Mouse (Mus musculus): ENCODE data around the gene Ppp6r3. TPM values are rescaled to one million over a fixed set of nuclear protein-coding genes. Genes with fewer than 3 reads are reported as not detected.

Ppp6r3 gene
- total RNA-seq, 1 experiment = 104 TPM

- no peak overlapping the region for H3K4me3 ChIP-seq (ENCODE audit: insufficient read depth in 1 of 2, low read depth in 1 of 2, low read length in 2 of 2, poor library complexity in 1 of 2, severe bottlenecking in 1 of 2)
- no peak for TF ChIP-seq MAFK (IDR thresholded peaks at IDR 0.05; ENCODE audit: insufficient read depth, low read depth, low read length)
- no peak for TF ChIP-seq CHD2 (IDR thresholded peaks at IDR 0.05; ENCODE audit: low read depth, low read length)
- no peak for TF ChIP-seq ZNF384 (IDR thresholded peaks at IDR 0.05; ENCODE audit: low read depth, low read length)
- no peak for TF ChIP-seq ZC3H11A (IDR thresholded peaks at IDR 0.05; ENCODE audit: borderline replicate concordance, low read depth, low read length)
- TF ChIP-seq HCFC1 (IDR thresholded peaks at IDR 0.05; ENCODE audit: borderline replicate concordance, insufficient read depth, low read length) = no peak
- no peak overlapping the region for H3K9ac ChIP-seq (ENCODE audit: insufficient read depth, low read depth, low read length, poor library complexity, severe bottlenecking)
- no peak for DNase-seq (ENCODE audit: low read depth, low spot score)
- in situ Hi-C loops (cut with MboI; ENCODE audit: low sequenced_read_pairs in 2 of 2, unreplicated experiment in 2 of 2) = no loop called here
- H3K27ac ChIP-seq (ENCODE audit: insufficient read depth, low read depth, low read length, poor library complexity, severe bottlenecking) = no peak overlapping the region
- peaks cover 40% of the 10 kb centered on the region for H3K36me3 ChIP-seq (ENCODE audit: control insufficient read depth, insufficient read depth, low read length, poor library complexity, severe bottlenecking)
- no peaks in the 10 kb centered on the region for H3K9me3 ChIP-seq (ENCODE audit: control insufficient read depth, insufficient read depth, low read depth, low read length)
- no peaks in the 10 kb centered on the region; a peak in 1 of 4 replicates for H3K4me1 ChIP-seq (ENCODE audit: control insufficient read depth in 2 of 2, insufficient read depth in 2 of 2, low read length in 2 of 2, poor library complexity in 1 of 2)
Observed at GRCm38 (mm10) chr19:3480101-3480500, 95.4 kb downstream of the Ppp6r3 start.

GRCm38 (mm10) chr19:3476996-3477395, 98.6 kb downstream of the Ppp6r3 start:
- peaks cover 30% of the 10 kb centered on the region for H3K36me3 ChIP-seq (ENCODE audit: control insufficient read depth, insufficient read depth, low read length, poor library complexity, severe bottlenecking)
- H3K9ac ChIP-seq (ENCODE audit: insufficient read depth, low read depth, low read length, poor library complexity, severe bottlenecking) = no peak overlapping the region
- no peaks in the 10 kb centered on the region; a peak in 1 of 4 replicates for H3K4me1 ChIP-seq (ENCODE audit: control insufficient read depth in 2 of 2, insufficient read depth in 2 of 2, low read length in 2 of 2, poor library complexity in 1 of 2)
- in situ Hi-C loops (cut with MboI; ENCODE audit: low sequenced_read_pairs in 2 of 2, unreplicated experiment in 2 of 2) = no loop called here
- no peaks in the 10 kb centered on the region for H3K9me3 ChIP-seq (ENCODE audit: control insufficient read depth, insufficient read depth, low read depth, low read length)
- no peak for TF ChIP-seq MAFK (IDR thresholded peaks at IDR 0.05; ENCODE audit: insufficient read depth, low read depth, low read length)
- no peak for TF ChIP-seq CHD2 (IDR thresholded peaks at IDR 0.05; ENCODE audit: low read depth, low read length)
- no peak for TF ChIP-seq HCFC1 (IDR thresholded peaks at IDR 0.05; ENCODE audit: borderline replicate concordance, insufficient read depth, low read length)
- TF ChIP-seq ZNF384 (IDR thresholded peaks at IDR 0.05; ENCODE audit: low read depth, low read length) = no peak
- no peak for TF ChIP-seq ZC3H11A (IDR thresholded peaks at IDR 0.05; ENCODE audit: borderline replicate concordance, low read depth, low read length)
- no peak overlapping the region for H3K27ac ChIP-seq (ENCODE audit: insufficient read depth, low read depth, low read length, poor library complexity, severe bottlenecking)
- H3K4me3 ChIP-seq (ENCODE audit: insufficient read depth in 1 of 2, low read depth in 1 of 2, low read length in 2 of 2, poor library complexity in 1 of 2, severe bottlenecking in 1 of 2) = no peak overlapping the region
- no peak for DNase-seq (ENCODE audit: low read depth, low spot score)

- Histone ChIP-seq H3K4me1 (ENCODE audit: control insufficient read depth in 2 of 2, insufficient read depth in 2 of 2, low read length in 2 of 2, poor library complexity in 1 of 2) (no peaks in the 10 kb centered on the region), H3K9me3 (ENCODE audit: control insufficient read depth, insufficient read depth, low read depth, low read length) (no peaks in the 10 kb centered on the region), H3K9ac (ENCODE audit: insufficient read depth, low read depth, low read length, poor library complexity, severe bottlenecking) (no peak overlapping the region), H3K27ac (ENCODE audit: insufficient read depth, low read depth, low read length, poor library complexity, severe bottlenecking) (no peak overlapping the region), H3K36me3 (ENCODE audit: control insufficient read depth, insufficient read depth, low read length, poor library complexity, severe bottlenecking) (peaks cover 49% of the 10 kb centered on the region), H3K4me3 (ENCODE audit: insufficient read depth in 1 of 2, low read depth in 1 of 2, low read length in 2 of 2, poor library complexity in 1 of 2, severe bottlenecking in 1 of 2) (no peak overlapping the region)
- no peak for TF ChIP-seq MAFK (IDR thresholded peaks at IDR 0.05; ENCODE audit: insufficient read depth, low read depth, low read length)
- no peak for TF ChIP-seq CHD2 (IDR thresholded peaks at IDR 0.05; ENCODE audit: low read depth, low read length)
- no peak for TF ChIP-seq HCFC1 (IDR thresholded peaks at IDR 0.05; ENCODE audit: borderline replicate concordance, insufficient read depth, low read length)
- TF ChIP-seq ZC3H11A (IDR thresholded peaks at IDR 0.05; ENCODE audit: borderline replicate concordance, low read depth, low read length) = no peak
- no peak for TF ChIP-seq ZNF384 (IDR thresholded peaks at IDR 0.05; ENCODE audit: low read depth, low read length)
- no peak for DNase-seq (ENCODE audit: low read depth, low spot score)
- in situ Hi-C loops (cut with MboI; ENCODE audit: low sequenced_read_pairs in 2 of 2, unreplicated experiment in 2 of 2) = no loop called here
Observed at GRCm38 (mm10) chr19:3471218-3471617, 104.3 kb downstream of the Ppp6r3 start.

GRCm38 (mm10) chr19:3467574-3467973, 108.0 kb downstream of the Ppp6r3 start:
- Histone ChIP-seq H3K9me3 (ENCODE audit: control insufficient read depth, insufficient read depth, low read depth, low read length) (no peaks in the 10 kb centered on the region), H3K4me1 (ENCODE audit: control insufficient read depth in 2 of 2, insufficient read depth in 2 of 2, low read length in 2 of 2, poor library complexity in 1 of 2) (no peaks in the 10 kb centered on the region), H3K9ac (ENCODE audit: insufficient read depth, low read depth, low read length, poor library complexity, severe bottlenecking) (no peak overlapping the region), H3K27ac (ENCODE audit: insufficient read depth, low read depth, low read length, poor library complexity, severe bottlenecking) (no peak overlapping the region; the same call in 1 of the 2 replicates), H3K4me3 (ENCODE audit: insufficient read depth in 1 of 2, low read depth in 1 of 2, low read length in 2 of 2, poor library complexity in 1 of 2, severe bottlenecking in 1 of 2) (no peak overlapping the region), H3K36me3 (ENCODE audit: control insufficient read depth, insufficient read depth, low read length, poor library complexity, severe bottlenecking) (peaks cover 61% of the 10 kb centered on the region)
- DNase-seq (ENCODE audit: low read depth, low spot score) = no peak
- TF ChIP-seq ZC3H11A (IDR thresholded peaks at IDR 0.05; ENCODE audit: borderline replicate concordance, low read depth, low read length) = no peak
- no peak for TF ChIP-seq ZNF384 (IDR thresholded peaks at IDR 0.05; ENCODE audit: low read depth, low read length)
- TF ChIP-seq CHD2 (IDR thresholded peaks at IDR 0.05; ENCODE audit: low read depth, low read length) = no peak
- no peak for TF ChIP-seq HCFC1 (IDR thresholded peaks at IDR 0.05; ENCODE audit: borderline replicate concordance, insufficient read depth, low read length)
- TF ChIP-seq MAFK (IDR thresholded peaks at IDR 0.05; ENCODE audit: insufficient read depth, low read depth, low read length) = no peak
- in situ Hi-C loops (cut with MboI; ENCODE audit: low sequenced_read_pairs in 2 of 2, unreplicated experiment in 2 of 2) = no loop called here

- Histone ChIP-seq H3K4me3 (ENCODE audit: insufficient read depth in 1 of 2, low read depth in 1 of 2, low read length in 2 of 2, poor library complexity in 1 of 2, severe bottlenecking in 1 of 2) (no peak overlapping the region), H3K9me3 (ENCODE audit: control insufficient read depth, insufficient read depth, low read depth, low read length) (no peaks in the 10 kb centered on the region), H3K9ac (ENCODE audit: insufficient read depth, low read depth, low read length, poor library complexity, severe bottlenecking) (no peak overlapping the region), H3K27ac (ENCODE audit: insufficient read depth, low read depth, low read length, poor library complexity, severe bottlenecking) (no peak overlapping the region), H3K4me1 (ENCODE audit: control insufficient read depth in 2 of 2, insufficient read depth in 2 of 2, low read length in 2 of 2, poor library complexity in 1 of 2) (no peaks in the 10 kb centered on the region), H3K36me3 (ENCODE audit: control insufficient read depth, insufficient read depth, low read length, poor library complexity, severe bottlenecking) (peaks cover 58% of the 10 kb centered on the region)
- no peak for DNase-seq (ENCODE audit: low read depth, low spot score)
- in situ Hi-C loops (cut with MboI; ENCODE audit: low sequenced_read_pairs in 2 of 2, unreplicated experiment in 2 of 2) = no loop called here
- TF ChIP-seq ZNF384 (IDR thresholded peaks at IDR 0.05; ENCODE audit: low read depth, low read length) (no peak), CHD2 (IDR thresholded peaks at IDR 0.05; ENCODE audit: low read depth, low read length) (no peak)
Observed at GRCm38 (mm10) chr19:3459986-3460385, 115.6 kb downstream of the Ppp6r3 start.

Data from ES-E14 (cell line).